Mouse (Mus musculus): ENCODE results near the gene Tdgf1. TPM values are rescaled to one million over a fixed set of nuclear protein-coding genes. Genes with fewer than 3 reads are reported as not detected.

The Tdgf1 gene
- total RNA-seq (2018; cell fraction: chromatin; rRNA removed) = 10 to 100 TPM in 1 of 26 experiments, 1 to 10 TPM in 10, under 1 TPM in 2, not detected in 13; 0.92 to 21.6 (median 3.6) TPM
- 1 to 10 TPM in 1 of 26 experiments, under 1 TPM in 9, not detected in 16; 0.07 to 1.1 (median 0.23) TPM for total RNA-seq (2018; cell fraction: cytosol; rRNA removed)
- total RNA-seq (2018; cell fraction: nucleus; rRNA removed) = 10 to 100 TPM in 5 of 26 experiments, 1 to 10 TPM in 8, under 1 TPM in 1, not detected in 12; 0.29 to 24.7 (median 5.8) TPM
- not detected in 3 replicates for polyA plus RNA-seq (2018)

- Histone ChIP-seq H3K36me3 (ENCODE audit: inconsistent target) (no peaks in the 10 kb centered on the region), H3K79me2 (ENCODE audit: inconsistent target) (no peaks in the 10 kb centered on the region), H3K4me3 (ENCODE audit: inconsistent target) (no peak within 1 kb of the TSS), H3K27ac (no peak within 1 kb of the TSS)
- WGBS (ENCODE audit: missing documents) = 43% methylated on average over 11 of the region's 11 CpGs
Observed at GRCm38 (mm10) chr9:110945926-110946325, at the start of gene Tdgf1. TSS of gene Tdgf1 (minus strand) at chr9:110946158.

- H3K4me3 ChIP-seq (ENCODE audit: inconsistent target) = peak overlapping the region; percentile 22; the same call in 1 of the 2 replicates
- WGBS (ENCODE audit: missing documents) = 22% methylated on average over 9 of the region's 13 CpGs
- H3K36me3 ChIP-seq (ENCODE audit: inconsistent target) = no peaks in the 10 kb centered on the region
- no peaks in the 10 kb centered on the region for H3K79me2 ChIP-seq (ENCODE audit: inconsistent target)
- H3K27ac ChIP-seq = peak overlapping the region; percentile 36; the same call in 1 of the 2 replicates
Observed at GRCm38 (mm10) chr9:110994716-110995172, 48.8 kb upstream of the Tdgf1 start.

GRCm38 (mm10) chr9:110993281-110993709 lies 47.3 kb upstream of the Tdgf1 start:
- WGBS (ENCODE audit: missing documents) = 80% methylated on average over 3 of the region's 3 CpGs
- H3K27ac ChIP-seq = no peak overlapping the region

GRCm38 (mm10) chr9:110990204-110990603 lies 44.2 kb upstream of the Tdgf1 start, which contains the start of gene Rtp3:
TSS of gene Rtp3 (minus strand) at chr9:110990583.
- no peak within 1 kb of the TSS for H3K27ac ChIP-seq
- WGBS (ENCODE audit: missing documents) = 76% methylated on average over 6 of the region's 6 CpGs
- no peak within 1 kb of the TSS for H3K4me3 ChIP-seq (ENCODE audit: inconsistent target)
- H3K36me3 ChIP-seq (ENCODE audit: inconsistent target) = no peaks in the 10 kb centered on the region
- no peaks in the 10 kb centered on the region for H3K79me2 ChIP-seq (ENCODE audit: inconsistent target)

More at GRCm38 (mm10) chr9:110993281-110993709, 47.3 kb upstream of the Tdgf1 start:
- no peaks in the 10 kb centered on the region for H3K79me2 ChIP-seq (ENCODE audit: inconsistent target)
- H3K4me3 ChIP-seq (ENCODE audit: inconsistent target) = no peak overlapping the region
- no peaks in the 10 kb centered on the region for H3K36me3 ChIP-seq (ENCODE audit: inconsistent target)

- no peak overlapping the region for H3K27ac ChIP-seq
- H3K79me2 ChIP-seq (ENCODE audit: inconsistent target) = no peaks in the 10 kb centered on the region
- 96% methylated on average over 2 of the region's 2 CpGs for WGBS (ENCODE audit: missing documents)
- H3K4me3 ChIP-seq (ENCODE audit: inconsistent target) = no peak overlapping the region
- H3K36me3 ChIP-seq (ENCODE audit: inconsistent target) = no peaks in the 10 kb centered on the region
Observed at GRCm38 (mm10) chr9:110989543-110989942, 43.6 kb upstream of the Tdgf1 start.

- no peak overlapping the region for H3K27ac ChIP-seq
Observed at GRCm38 (mm10) chr9:110989141-110989540, 43.2 kb upstream of the Tdgf1 start.

GRCm38 (mm10) chr9:110988078-110988477 lies 42.1 kb upstream of the Tdgf1 start:
- Histone ChIP-seq H3K79me2 (ENCODE audit: inconsistent target) (no peaks in the 10 kb centered on the region), H3K36me3 (ENCODE audit: inconsistent target) (no peaks in the 10 kb centered on the region), H3K27ac (no peak overlapping the region), H3K4me3 (ENCODE audit: inconsistent target) (no peak overlapping the region)
- WGBS (ENCODE audit: missing documents) = 78% methylated on average over 3 of the region's 3 CpGs

More at GRCm38 (mm10) chr9:110989141-110989540, 43.2 kb upstream of the Tdgf1 start:
- WGBS (ENCODE audit: missing documents) = 82% methylated on average over 4 of the region's 4 CpGs
- no peaks in the 10 kb centered on the region for H3K79me2 ChIP-seq (ENCODE audit: inconsistent target)
- no peaks in the 10 kb centered on the region for H3K36me3 ChIP-seq (ENCODE audit: inconsistent target)
- no peak overlapping the region for H3K4me3 ChIP-seq (ENCODE audit: inconsistent target)

- no peaks in the 10 kb centered on the region for H3K79me2 ChIP-seq (ENCODE audit: inconsistent target)
- 88% methylated on average over 4 of the region's 4 CpGs for WGBS (ENCODE audit: missing documents)
- H3K36me3 ChIP-seq (ENCODE audit: inconsistent target) = no peaks in the 10 kb centered on the region
- H3K4me3 ChIP-seq (ENCODE audit: inconsistent target) = no peak overlapping the region
- no peak overlapping the region for H3K27ac ChIP-seq
Observed at GRCm38 (mm10) chr9:110987331-110987730, 41.4 kb upstream of the Tdgf1 start.

- Histone ChIP-seq H3K79me2 (ENCODE audit: inconsistent target) (no peaks in the 10 kb centered on the region), H3K27ac (no peak overlapping the region), H3K36me3 (ENCODE audit: inconsistent target) (no peaks in the 10 kb centered on the region), H3K4me3 (ENCODE audit: inconsistent target) (no peak overlapping the region)
- 89% methylated on average over 8 of the region's 8 CpGs for WGBS (ENCODE audit: missing documents)
Observed at GRCm38 (mm10) chr9:110985951-110986350, 40.0 kb upstream of the Tdgf1 start.

GRCm38 (mm10) chr9:110985541-110985940 lies 39.6 kb upstream of the Tdgf1 start:
- Histone ChIP-seq H3K4me3 (ENCODE audit: inconsistent target) (no peak overlapping the region), H3K79me2 (ENCODE audit: inconsistent target) (no peaks in the 10 kb centered on the region), H3K36me3 (ENCODE audit: inconsistent target) (no peaks in the 10 kb centered on the region), H3K27ac (no peak overlapping the region)
- WGBS (ENCODE audit: missing documents) = 95% methylated on average over 5 of the region's 5 CpGs

- no peaks in the 10 kb centered on the region for H3K36me3 ChIP-seq (ENCODE audit: inconsistent target)
- H3K27ac ChIP-seq = no peak overlapping the region
- H3K4me3 ChIP-seq (ENCODE audit: inconsistent target) = no peak overlapping the region
- WGBS (ENCODE audit: missing documents) = 94% methylated on average over 9 of the region's 9 CpGs
- no peaks in the 10 kb centered on the region for H3K79me2 ChIP-seq (ENCODE audit: inconsistent target)
Observed at GRCm38 (mm10) chr9:110984096-110984495, 38.1 kb upstream of the Tdgf1 start.

GRCm38 (mm10) chr9:110982351-110982750 lies 36.4 kb upstream of the Tdgf1 start:
- Histone ChIP-seq H3K79me2 (ENCODE audit: inconsistent target) (no peaks in the 10 kb centered on the region), H3K4me3 (ENCODE audit: inconsistent target) (no peak overlapping the region), H3K27ac (no peak overlapping the region), H3K36me3 (ENCODE audit: inconsistent target) (no peaks in the 10 kb centered on the region)
- 69% methylated on average over 4 of the region's 4 CpGs for WGBS (ENCODE audit: missing documents)

GRCm38 (mm10) chr9:110979411-110979810 lies 33.5 kb upstream of the Tdgf1 start:
- H3K79me2 ChIP-seq (ENCODE audit: inconsistent target) = no peaks in the 10 kb centered on the region
- H3K27ac ChIP-seq = no peak overlapping the region
- WGBS (ENCODE audit: missing documents) = 96% methylated on average over 9 of the region's 11 CpGs
- H3K36me3 ChIP-seq (ENCODE audit: inconsistent target) = no peaks in the 10 kb centered on the region
- no peak overlapping the region for H3K4me3 ChIP-seq (ENCODE audit: inconsistent target)

- Histone ChIP-seq H3K79me2 (ENCODE audit: inconsistent target) (no peaks in the 10 kb centered on the region), H3K4me3 (ENCODE audit: inconsistent target) (no peak overlapping the region), H3K27ac (no peak overlapping the region), H3K36me3 (ENCODE audit: inconsistent target) (no peaks in the 10 kb centered on the region)
- 83% methylated on average over 2 of the region's 2 CpGs for WGBS (ENCODE audit: missing documents)
Observed at GRCm38 (mm10) chr9:110965910-110966231, 19.9 kb upstream of the Tdgf1 start.

- 89% methylated on average over 22 of the region's 22 CpGs for WGBS (ENCODE audit: missing documents)
- H3K4me3 ChIP-seq (ENCODE audit: inconsistent target) = no peak overlapping the region
- no peak overlapping the region for H3K27ac ChIP-seq
- H3K79me2 ChIP-seq (ENCODE audit: inconsistent target) = no peaks in the 10 kb centered on the region
- no peaks in the 10 kb centered on the region for H3K36me3 ChIP-seq (ENCODE audit: inconsistent target)
Observed at GRCm38 (mm10) chr9:110965062-110965909, 19.3 kb upstream of the Tdgf1 start.

All from macrophage (primary cell).